Mouse (Mus musculus) C2C12 (cell line): ENCODE data around the gene Kif16b. TPM values are rescaled to one million over a fixed set of nuclear protein-coding genes. Genes with fewer than 3 reads are reported as not detected.

Source experiments
- H3K27me3 ChIP-seq: one replicate; pipeline ENCODE4 v1.6.1; 2011; ENCODE audit not compliant: control insufficient read depth, insufficient read depth, insufficient read length
- H3K36me3 ChIP-seq: one replicate; pipeline ENCODE4 v1.6.1; 2011; ENCODE audit not compliant: control insufficient read depth, insufficient read depth
- H3K4me3 ChIP-seq: one replicate; pipeline ENCODE4 v1.5.1; 2011; ENCODE audit warnings: mild to moderate bottlenecking, control low read depth; ENCODE audit not compliant: poor library complexity, insufficient read depth, severe bottlenecking
- H3K79me2 ChIP-seq: one replicate; pipeline ENCODE4 v1.6.1; 2011; ENCODE audit not compliant: control insufficient read depth, insufficient read depth
- H3K79me3 ChIP-seq: one replicate; pipeline ENCODE4 v1.6.1; 2011; ENCODE audit warnings: low read depth, control low read depth
- H3ac ChIP-seq: one replicate; pipeline ENCODE3; 2011; ENCODE audit warnings: low read depth; ENCODE audit not compliant: control insufficient read depth, insufficient read length
- CEBPB ChIP-seq: IDR thresholded peaks from one replicate; pipeline ENCODE4 v1.6.1; 2011; ENCODE audit warnings: low read depth, mild to moderate bottlenecking, control low read depth, moderate library complexity
- CTCF ChIP-seq: IDR thresholded peaks from one replicate; pipeline ENCODE4 v1.5.1; 2011; ENCODE audit not compliant: control insufficient read depth, insufficient read depth, insufficient read length
- FOSL1 ChIP-seq: IDR thresholded peaks from one replicate; pipeline ENCODE4 v1.8.0; 2011; ENCODE audit warnings: mild to moderate bottlenecking, low read length; ENCODE audit not compliant: poor library complexity, insufficient read depth, severe bottlenecking
- MAX ChIP-seq: IDR thresholded peaks from one replicate; pipeline ENCODE4 v1.6.1; 2011; ENCODE audit warnings: mild to moderate bottlenecking, control low read depth
- MYOD1 ChIP-seq: IDR thresholded peaks from one replicate; pipeline ENCODE4 v1.6.1; 2011; ENCODE audit warnings: low read depth; ENCODE audit not compliant: control insufficient read depth, insufficient read length
- MYOG ChIP-seq: IDR thresholded peaks from one replicate; pipeline ENCODE4 v1.6.1; 2011; ENCODE audit not compliant: control insufficient read depth, insufficient read length; ENCODE audit errors: extremely low read depth
- USF1 ChIP-seq: IDR thresholded peaks from one replicate; pipeline ENCODE4 v1.6.1; 2011; ENCODE audit warnings: low read depth, mild to moderate bottlenecking, control low read depth, moderate library complexity
- polyA plus RNA-seq: library from polyadenylated mRNA; unstranded; fragments of >200 nt; fragmentation: generic; extraction: Trizol; gene quantifications from one replicate; pipeline ENCODE4 v1.2.1, GENCODE M21; 2012; ENCODE audit warnings: missing spikeins

Gene Kif16b
- polyA plus RNA-seq, 1 experiment = 2.2 TPM

DNA sequence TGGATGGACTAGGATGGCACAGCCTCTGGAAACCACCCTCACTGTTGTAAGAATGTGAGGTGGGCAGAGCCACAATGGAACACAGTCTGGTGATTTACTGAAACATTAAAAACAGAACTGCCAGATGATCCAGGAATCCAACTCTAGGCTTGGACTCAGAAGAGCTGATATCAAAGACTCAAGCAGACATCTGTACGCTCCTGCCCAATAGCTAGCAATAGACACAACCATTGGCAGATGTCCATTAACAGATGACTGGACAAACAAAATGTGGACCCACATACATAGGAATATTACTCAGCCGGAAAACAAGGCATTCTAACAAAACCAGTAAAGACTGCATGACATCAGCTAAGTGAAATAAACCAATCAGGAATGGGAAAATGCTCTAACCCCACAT is 167.3 kb downstream of the Kif16b start:
- no peaks in the 10 kb centered on the region for H3K79me2 ChIP-seq
- H3K27me3 ChIP-seq = no peaks in the 10 kb centered on the region
- TF ChIP-seq MAX = no peak
- no peak for TF ChIP-seq USF1
- no peak for TF ChIP-seq MYOG
- TF ChIP-seq FOSL1 = no peak
- TF ChIP-seq CEBPB = no peak
- TF ChIP-seq CTCF = no peak
- no peak for TF ChIP-seq MYOD1
- no peaks in the 10 kb centered on the region for H3K36me3 ChIP-seq
- H3ac ChIP-seq = no peak overlapping the region
- no peaks in the 10 kb centered on the region for H3K79me3 ChIP-seq
- no peak overlapping the region for H3K4me3 ChIP-seq

DNA sequence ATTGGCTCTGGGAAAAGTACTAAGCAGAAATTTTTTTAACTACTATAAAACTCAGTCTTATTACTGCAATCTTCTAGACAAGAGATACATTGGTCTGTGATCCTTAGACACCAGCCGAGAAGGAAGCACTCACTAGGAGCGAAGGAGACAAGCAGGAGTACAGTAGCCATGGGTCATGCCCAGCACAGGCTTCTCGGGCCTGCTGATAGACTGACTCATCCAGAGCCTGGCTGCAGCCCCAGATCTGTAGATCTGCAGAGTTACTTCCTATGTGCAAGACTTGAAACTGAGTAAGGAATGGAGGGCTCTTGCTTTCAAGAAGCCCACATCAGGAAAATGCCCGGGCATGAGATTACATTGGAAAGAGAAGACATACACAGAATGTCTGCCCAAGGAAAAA is 169.0 kb downstream of the Kif16b start:
- Histone ChIP-seq H3K79me3 (no peaks in the 10 kb centered on the region), H3K4me3 (no peak overlapping the region), H3ac (no peak overlapping the region), H3K27me3 (no peaks in the 10 kb centered on the region), H3K36me3 (no peaks in the 10 kb centered on the region), H3K79me2 (no peaks in the 10 kb centered on the region)
- no peak for TF ChIP-seq MYOD1
- TF ChIP-seq USF1 = no peak
- no peak for TF ChIP-seq MYOG
- TF ChIP-seq CTCF = no peak
- no peak for TF ChIP-seq FOSL1

DNA sequence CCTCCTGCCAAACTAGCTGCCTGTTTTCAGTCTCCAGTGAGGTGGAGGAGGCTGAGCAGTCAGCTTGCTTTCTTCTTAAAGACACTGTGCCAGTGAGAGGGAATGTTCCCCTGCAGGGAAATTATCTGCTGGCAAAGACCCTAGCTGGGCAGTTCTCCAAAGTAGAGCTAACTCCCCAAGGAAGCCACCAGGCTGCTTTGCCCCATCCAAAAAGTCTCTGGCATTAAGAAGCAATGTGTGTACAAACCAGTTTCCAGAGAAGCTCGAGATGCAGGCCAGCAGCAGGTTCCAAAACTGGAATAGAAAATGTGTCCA is 169.6 kb downstream of the Kif16b start:
- Histone ChIP-seq H3K36me3 (no peaks in the 10 kb centered on the region), H3K4me3 (no peak overlapping the region), H3K79me3 (no peaks in the 10 kb centered on the region), H3K79me2 (no peaks in the 10 kb centered on the region), H3ac (no peak overlapping the region), H3K27me3 (no peaks in the 10 kb centered on the region)
- TF ChIP-seq CEBPB = no peak
- TF ChIP-seq MYOD1 = no peak
- no peak for TF ChIP-seq USF1
- TF ChIP-seq CTCF = no peak
- no peak for TF ChIP-seq FOSL1
- TF ChIP-seq MAX = no peak
- no peak for TF ChIP-seq MYOG

DNA sequence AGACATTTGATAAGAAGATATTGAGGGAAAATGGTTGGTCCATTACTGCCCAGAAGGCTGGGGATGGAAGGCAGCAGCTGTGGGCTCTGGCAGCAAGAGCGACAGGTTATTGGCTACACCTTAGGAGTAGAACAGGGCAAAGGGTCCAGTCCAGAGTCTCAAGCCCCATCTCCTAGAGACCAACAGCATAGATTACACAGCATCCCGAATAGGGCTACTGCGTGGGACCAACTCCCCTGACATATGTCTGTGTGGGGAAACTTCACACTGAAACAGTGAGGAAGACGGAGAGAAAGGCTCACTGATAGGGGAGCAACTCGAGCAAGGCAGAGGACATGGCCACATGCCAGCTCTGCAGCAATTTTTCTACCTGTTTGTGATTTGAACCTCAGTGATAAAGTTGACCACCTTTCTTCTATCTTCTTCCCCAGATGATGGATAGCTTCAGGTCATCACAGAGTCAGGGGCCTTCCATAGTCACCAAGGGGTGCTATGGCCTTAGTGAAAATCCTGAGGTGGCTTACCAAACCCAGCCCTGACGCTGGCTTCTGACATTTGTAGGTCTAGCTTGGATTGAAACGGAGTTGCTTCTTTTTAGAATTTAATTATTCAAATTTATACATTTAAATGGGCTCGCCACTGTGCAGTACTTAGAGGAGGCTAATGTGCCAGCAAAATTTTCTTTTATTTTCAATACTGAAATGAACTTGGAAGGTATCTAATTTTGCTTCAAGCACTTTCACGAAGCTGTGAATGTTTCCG is 170.1 kb downstream of the Kif16b start:
- Histone ChIP-seq H3K79me3 (no peaks in the 10 kb centered on the region), H3K36me3 (no peaks in the 10 kb centered on the region), H3K4me3 (no peak overlapping the region), H3ac (no peak overlapping the region), H3K27me3 (no peaks in the 10 kb centered on the region), H3K79me2 (no peaks in the 10 kb centered on the region)
- TF ChIP-seq MYOD1 (no peak), FOSL1 (no peak), USF1 (no peak), MYOG (no peak)

DNA sequence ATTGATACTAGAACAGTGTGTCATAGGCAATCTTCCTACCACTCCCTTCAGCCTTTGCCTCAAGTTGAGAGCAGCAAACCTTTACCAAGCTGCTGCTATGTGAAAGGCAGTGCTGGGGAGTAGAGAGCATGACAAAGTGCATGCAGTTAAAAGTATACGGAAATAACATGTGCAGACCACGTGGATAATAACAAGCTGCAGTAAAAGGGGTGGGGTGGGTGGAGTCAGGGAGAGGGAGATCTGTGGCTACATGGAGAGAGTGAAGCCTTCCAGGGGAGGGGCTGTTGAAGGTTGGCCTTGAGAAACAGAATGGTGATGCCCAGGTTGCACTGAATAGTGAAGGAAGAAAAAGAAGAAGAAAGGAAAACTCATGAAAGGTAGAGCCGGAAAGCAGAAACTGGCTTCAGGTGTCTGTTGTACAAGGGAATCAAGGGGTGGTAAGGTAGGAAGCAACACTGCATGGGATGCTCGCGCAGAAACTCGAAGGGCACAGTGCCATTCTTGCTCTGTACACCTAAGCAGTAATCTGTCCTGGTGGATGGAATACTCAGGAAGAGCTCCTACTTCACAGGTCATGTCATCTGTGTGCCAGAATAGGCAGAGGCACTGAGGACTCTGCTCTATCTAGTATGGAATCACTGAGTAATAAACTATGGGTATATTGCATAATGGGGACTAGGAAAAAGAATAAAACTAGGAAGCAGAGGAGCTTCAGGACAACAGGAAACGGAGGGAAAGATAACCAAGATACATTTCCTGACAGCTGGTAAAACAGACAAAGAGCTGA is 176.9 kb downstream of the Kif16b start:
- Histone ChIP-seq H3K27me3 (no peaks in the 10 kb centered on the region), H3ac (no peak overlapping the region), H3K4me3 (no peak overlapping the region), H3K79me3 (no peaks in the 10 kb centered on the region), H3K79me2 (no peaks in the 10 kb centered on the region), H3K36me3 (no peaks in the 10 kb centered on the region)
- TF ChIP-seq FOSL1 (no peak), MYOG (no peak), MYOD1 (no peak), MAX (no peak), CEBPB (no peak), USF1 (no peak)

DNA sequence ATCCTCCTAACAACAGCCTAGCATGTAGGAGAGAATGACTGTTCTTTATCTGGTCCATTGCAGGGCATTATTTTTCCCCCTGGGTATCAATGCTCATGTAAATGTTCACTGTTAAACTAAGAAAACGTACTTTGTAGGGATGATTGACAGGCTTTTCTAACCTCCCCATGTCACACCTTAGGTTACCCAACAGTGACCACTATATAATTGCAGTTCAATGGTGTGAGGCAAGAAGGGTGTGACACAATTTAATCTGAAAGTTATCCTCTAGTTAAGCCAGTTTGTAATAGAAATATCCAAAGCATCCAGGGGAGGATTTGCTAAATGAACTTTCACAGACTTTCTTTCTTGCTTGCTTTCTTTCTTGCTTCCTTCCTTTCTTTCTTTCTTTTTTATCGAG is 181.2 kb downstream of the Kif16b start:
- no peak overlapping the region for H3ac ChIP-seq
- no peaks in the 10 kb centered on the region for H3K27me3 ChIP-seq
- no peaks in the 10 kb centered on the region for H3K79me2 ChIP-seq
- H3K36me3 ChIP-seq = no peaks in the 10 kb centered on the region
- TF ChIP-seq MYOD1 = no peak
- no peak for TF ChIP-seq USF1
- TF ChIP-seq FOSL1 = no peak
- no peak for TF ChIP-seq CTCF
- TF ChIP-seq MYOG = no peak
- TF ChIP-seq CEBPB = no peak
- no peak for TF ChIP-seq MAX
- H3K79me3 ChIP-seq = no peaks in the 10 kb centered on the region
- no peak overlapping the region for H3K4me3 ChIP-seq
